Mouse (Mus musculus) C2C12 (cell line): Measurements from ENCODE around the gene Cryl1.

Source experiments
- CTCF ChIP-seq: IDR thresholded peaks from one replicate; pipeline ENCODE4 v1.5.1; 2011; ENCODE audit not compliant: control insufficient read depth, insufficient read depth, insufficient read length
- MAX ChIP-seq: IDR thresholded peaks from one replicate; pipeline ENCODE4 v1.6.1; 2011; ENCODE audit warnings: mild to moderate bottlenecking, control low read depth

DNA sequence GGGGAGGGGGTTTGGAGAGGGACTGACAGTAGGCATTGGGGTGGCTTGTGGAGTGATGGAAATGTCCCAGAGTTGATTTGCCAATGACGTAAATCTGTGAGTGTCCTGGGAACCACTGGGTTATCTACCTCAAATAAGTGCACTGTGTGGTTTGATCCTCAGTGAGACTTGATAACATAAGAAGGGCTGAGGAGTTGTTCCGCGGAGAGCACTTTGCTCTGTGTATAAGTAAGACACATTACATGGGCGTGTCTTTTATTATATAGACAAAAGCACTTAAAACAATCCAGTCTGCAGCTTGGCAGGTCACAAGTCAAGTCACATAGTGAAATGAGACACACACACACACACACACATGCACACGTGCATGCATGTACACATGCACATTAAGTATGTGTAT is 155.4 kb downstream of the Cryl1 start:
- TF ChIP-seq CTCF (no peak), MAX (no peak)
